Mouse (Mus musculus): Measurements from ENCODE around the gene Cenpi. TPM values are rescaled to one million over a fixed set of nuclear protein-coding genes. Genes with fewer than 3 reads are reported as not detected.
A peak's percentile ranks its signal among the peaks of the same experiment; 100 is the strongest.

Cenpi gene
- total RNA-seq (2014; rRNA removed; ENCODE audit: low replicate concordance): 12.2 and 26.3 TPM in 2 replicates
- polyA plus RNA-seq (2015; fragmentation: Nextera tagmentation; extraction: Ambion mirVana): 7.0 and 7.8 TPM in 2 replicates

GRCm38 (mm10) chrX:134307534-134308274, at the start of gene Cenpi:
Cenpi (plus strand) TSS chrX:134308084.
- ATAC-seq (ENCODE audit: insufficient read depth, low read depth): peak; percentile 98
- WGBS: 17% methylated on average over 36 of the region's 36 CpGs
- peak; percentile 79 for DNase-seq (ENCODE audit: low spot score)

GRCm38 (mm10) chrX:134261191-134261590, 46.7 kb upstream of the Cenpi start:
- Histone ChIP-seq H3K27ac (ENCODE audit: low read depth) (no peak overlapping the region), H3K4me2 (ENCODE audit: low read depth, low read length) (no peak overlapping the region), H3K4me3 (ENCODE audit: low read depth, low read length) (no peak overlapping the region), H3K9ac (replicated peaks; ENCODE audit: low read depth, low read length) (no peak overlapping the region), H3K27me3 (ENCODE audit: control insufficient read depth, insufficient read depth, low read length) (no peaks in the 10 kb centered on the region), H3K36me3 (replicated peaks; ENCODE audit: control insufficient read depth, insufficient read depth, low read length) (peaks cover 41% of the 10 kb centered on the region), H3K4me1 (ENCODE audit: control insufficient read depth, insufficient read depth) (no peaks in the 10 kb centered on the region), H3K9me3 (replicated peaks; ENCODE audit: control insufficient read depth, low read length) (no peaks in the 10 kb centered on the region)
- DNase-seq (ENCODE audit: low spot score) (no peak), ATAC-seq (ENCODE audit: insufficient read depth, low read depth) (no peak)
- 64% methylated on average over 5 of the region's 5 CpGs for WGBS
- TF ChIP-seq CTCF (IDR thresholded peaks at IDR 0.05; ENCODE audit: low read depth) (no peak), EP300 (IDR thresholded peaks at IDR 0.05; ENCODE audit: low read depth) (no peak)

More at GRCm38 (mm10) chrX:134307534-134308274, at the start of gene Cenpi:
- TF ChIP-seq CTCF (IDR thresholded peaks at IDR 0.05; ENCODE audit: low read depth): peak; percentile 19
- no peak for TF ChIP-seq EP300 (IDR thresholded peaks at IDR 0.05; ENCODE audit: low read depth)
- Histone ChIP-seq H3K36me3 (replicated peaks; ENCODE audit: control insufficient read depth, insufficient read depth, low read length) (no peaks in the 10 kb centered on the region), H3K4me2 (ENCODE audit: low read depth, low read length) (peak within 1 kb of the TSS; percentile 53), H3K9me3 (replicated peaks; ENCODE audit: control insufficient read depth, low read length) (no peaks in the 10 kb centered on the region), H3K9ac (replicated peaks; ENCODE audit: low read depth, low read length) (no peak within 1 kb of the TSS; the same call in 1 of the 2 replicates), H3K4me3 (ENCODE audit: low read depth, low read length) (peak within 1 kb of the TSS; percentile 44), H3K4me1 (ENCODE audit: control insufficient read depth, insufficient read depth) (no peaks in the 10 kb centered on the region), H3K27ac (ENCODE audit: low read depth) (peak within 1 kb of the TSS; percentile 48; the same call in 1 of the 2 replicates), H3K27me3 (ENCODE audit: control insufficient read depth, insufficient read depth, low read length) (no peaks in the 10 kb centered on the region)

- TF ChIP-seq EP300 (IDR thresholded peaks at IDR 0.05; ENCODE audit: low read depth): no peak
- no peak for TF ChIP-seq CTCF (IDR thresholded peaks at IDR 0.05; ENCODE audit: low read depth)
- no peaks in the 10 kb centered on the region for H3K27me3 ChIP-seq (ENCODE audit: control insufficient read depth, insufficient read depth, low read length)
- no peaks in the 10 kb centered on the region for H3K9me3 ChIP-seq (replicated peaks; ENCODE audit: control insufficient read depth, low read length)
- DNase-seq (ENCODE audit: low spot score) (no peak), ATAC-seq (ENCODE audit: insufficient read depth, low read depth) (no peak)
- peaks cover 41% of the 10 kb centered on the region for H3K36me3 ChIP-seq (replicated peaks; ENCODE audit: control insufficient read depth, insufficient read depth, low read length)
- H3K27ac ChIP-seq (ENCODE audit: low read depth): no peak overlapping the region
- WGBS: 81% methylated on average over 11 of the region's 11 CpGs
- H3K4me2 ChIP-seq (ENCODE audit: low read depth, low read length): no peak overlapping the region
- no peaks in the 10 kb centered on the region for H3K4me1 ChIP-seq (ENCODE audit: control insufficient read depth, insufficient read depth)
- no peak overlapping the region for H3K4me3 ChIP-seq (ENCODE audit: low read depth, low read length)
- no peak overlapping the region for H3K9ac ChIP-seq (replicated peaks; ENCODE audit: low read depth, low read length)
Observed at GRCm38 (mm10) chrX:134262129-134262528, 45.8 kb upstream of the Cenpi start.

- Histone ChIP-seq H3K4me1 (ENCODE audit: control insufficient read depth, insufficient read depth) (no peaks in the 10 kb centered on the region), H3K9me3 (replicated peaks; ENCODE audit: control insufficient read depth, low read length) (no peaks in the 10 kb centered on the region), H3K36me3 (replicated peaks; ENCODE audit: control insufficient read depth, insufficient read depth, low read length) (no peaks in the 10 kb centered on the region), H3K4me3 (ENCODE audit: low read depth, low read length) (peak overlapping the region; percentile 52), H3K9ac (replicated peaks; ENCODE audit: low read depth, low read length) (peak overlapping the region; percentile 53; the same call in 1 of the 2 replicates), H3K27ac (ENCODE audit: low read depth) (peak overlapping the region; percentile 93), H3K4me2 (ENCODE audit: low read depth, low read length) (peak overlapping the region; percentile 60), H3K27me3 (ENCODE audit: control insufficient read depth, insufficient read depth, low read length) (no peaks in the 10 kb centered on the region)
- DNase-seq (ENCODE audit: low spot score) (peak; percentile 12), ATAC-seq (ENCODE audit: insufficient read depth, low read depth) (no peak)
- TF ChIP-seq EP300 (IDR thresholded peaks at IDR 0.05; ENCODE audit: low read depth): no peak
- TF ChIP-seq CTCF (IDR thresholded peaks at IDR 0.05; ENCODE audit: low read depth): no peak
- 14% methylated on average over 6 of the region's 6 CpGs for WGBS
Observed at GRCm38 (mm10) chrX:134275715-134276114, 32.2 kb upstream of the Cenpi start.

- TF ChIP-seq CTCF (IDR thresholded peaks at IDR 0.05; ENCODE audit: low read depth): no peak
- TF ChIP-seq EP300 (IDR thresholded peaks at IDR 0.05; ENCODE audit: low read depth): no peak
- Histone ChIP-seq H3K4me3 (ENCODE audit: low read depth, low read length) (peak within 1 kb of the TSS; percentile 52), H3K27me3 (ENCODE audit: control insufficient read depth, insufficient read depth, low read length) (no peaks in the 10 kb centered on the region), H3K4me1 (ENCODE audit: control insufficient read depth, insufficient read depth) (no peaks in the 10 kb centered on the region), H3K27ac (ENCODE audit: low read depth) (peak within 1 kb of the TSS; percentile 93), H3K9ac (replicated peaks; ENCODE audit: low read depth, low read length) (peak within 1 kb of the TSS; percentile 53; the same call in 1 of the 2 replicates), H3K9me3 (replicated peaks; ENCODE audit: control insufficient read depth, low read length) (no peaks in the 10 kb centered on the region), H3K36me3 (replicated peaks; ENCODE audit: control insufficient read depth, insufficient read depth, low read length) (no peaks in the 10 kb centered on the region), H3K4me2 (ENCODE audit: low read depth, low read length) (peak within 1 kb of the TSS; percentile 60)
- WGBS: 15% methylated on average over 24 of the region's 26 CpGs
- peak; percentile 61 for DNase-seq (ENCODE audit: low spot score)
- peak; percentile 92 for ATAC-seq (ENCODE audit: insufficient read depth, low read depth)
Observed at GRCm38 (mm10) chrX:134276275-134277160, 31.4 kb upstream of the Cenpi start, which contains the start of gene Trmt2b. Trmt2b (minus strand) TSS chrX:134276984.

Measured in heart, postnatal 0 days (tissue).